Mouse (Mus musculus) c-Kit-positive CD71-positive TER-119-negative erythroid progenitor cells, embryonic 14.5 days (primary cell): ENCODE results near the gene Tmem129.

Experiments
- DNase-seq: peaks from one replicate; pipeline ENCODE4 v3.0.0-alpha.2; 2013; ENCODE audit warnings: low read depth

Tmem129 gene

DNA sequence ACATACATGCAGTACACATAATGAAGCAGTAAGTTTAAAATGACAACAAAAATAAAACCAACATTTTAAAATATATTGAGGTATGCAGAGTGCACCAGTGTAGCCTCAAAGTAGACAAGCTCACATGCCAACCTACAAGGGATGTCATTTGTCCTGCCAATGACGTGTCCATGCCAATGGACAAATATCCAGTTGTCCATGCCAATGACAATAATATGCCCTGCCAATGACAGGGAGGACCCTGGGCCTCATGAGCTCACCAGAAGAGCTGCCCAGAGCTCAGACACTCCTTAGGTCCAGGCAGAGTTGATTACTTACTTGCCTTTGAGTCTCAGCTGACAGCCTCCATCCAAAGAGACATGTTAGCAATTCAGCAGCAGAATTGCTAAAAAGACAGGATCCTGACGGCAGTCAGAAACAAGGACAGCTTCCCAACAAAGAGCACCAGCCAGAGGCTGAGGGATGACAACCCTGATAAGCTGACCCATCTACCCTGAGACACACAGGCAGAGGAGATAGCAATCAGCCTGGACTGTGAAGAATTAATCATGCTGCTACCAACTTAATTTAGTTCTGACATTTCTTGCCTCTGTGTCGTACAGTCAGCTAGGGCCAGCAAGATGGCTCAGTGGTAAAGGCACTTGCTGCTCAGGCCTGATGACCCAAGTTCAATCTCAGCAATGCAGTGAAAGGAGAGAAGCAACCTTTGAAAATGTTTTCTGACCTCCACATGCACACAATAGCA is 20.4 kb downstream of the Tmem129 start:
- DNase-seq, result no peak

GRCm38 (mm10) chr5:33635361-33635760 is 22.9 kb downstream of the Tmem129 start:
- DNase-seq, result no peak

DNA sequence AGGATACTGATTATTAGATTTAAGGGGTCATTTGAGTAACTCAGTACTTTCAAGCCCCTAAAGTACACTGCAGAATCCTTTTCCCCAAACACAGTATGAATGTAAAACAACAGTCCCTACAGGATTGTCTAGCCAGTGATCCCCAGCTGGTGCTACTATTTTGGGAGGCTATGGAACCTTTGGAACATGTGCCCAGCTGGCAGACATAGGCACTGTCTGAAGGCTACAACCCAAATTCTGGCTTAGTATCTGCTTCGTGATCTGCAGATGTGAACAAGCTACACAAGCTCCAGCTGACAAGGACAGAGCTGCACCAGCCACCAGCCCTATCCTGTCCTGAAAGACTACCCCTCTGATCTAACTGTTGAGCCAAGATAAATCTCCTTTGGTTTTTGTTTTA is 25.7 kb downstream of the Tmem129 start:
- no peak for DNase-seq

DNA sequence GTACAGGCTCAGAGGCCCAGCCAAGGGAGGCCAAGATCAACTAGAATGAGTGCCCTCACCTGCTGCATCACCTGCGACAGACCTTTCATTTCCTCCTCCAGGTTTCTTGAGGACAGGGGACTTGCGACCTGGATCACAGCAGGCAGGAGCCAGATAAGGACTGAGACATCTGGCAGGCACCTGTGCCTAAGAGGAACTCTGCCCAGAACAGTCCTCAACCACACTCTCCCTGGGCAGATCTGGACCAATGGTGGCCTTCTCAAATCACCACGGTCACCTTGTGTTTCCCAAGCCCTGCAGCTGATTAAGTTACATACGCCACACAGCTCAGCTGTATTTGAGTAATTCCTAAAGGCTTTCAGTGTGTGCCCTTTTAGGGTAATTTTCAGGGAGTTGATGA is 27.6 kb downstream of the Tmem129 start:
- no peak for DNase-seq

GRCm38 (mm10) chr5:33630061-33630460 is 28.2 kb downstream of the Tmem129 start:
- DNase-seq, result no peak

GRCm38 (mm10) chr5:33629301-33629987 is 28.8 kb downstream of the Tmem129 start, which contains the start of the genes Fam53a and Gm9903:
TSS of gene Fam53a (minus strand) at chr5:33629635.
TSS of gene Gm9903 (plus strand) at chr5:33629925.
- peak; percentile 93 for DNase-seq

DNA sequence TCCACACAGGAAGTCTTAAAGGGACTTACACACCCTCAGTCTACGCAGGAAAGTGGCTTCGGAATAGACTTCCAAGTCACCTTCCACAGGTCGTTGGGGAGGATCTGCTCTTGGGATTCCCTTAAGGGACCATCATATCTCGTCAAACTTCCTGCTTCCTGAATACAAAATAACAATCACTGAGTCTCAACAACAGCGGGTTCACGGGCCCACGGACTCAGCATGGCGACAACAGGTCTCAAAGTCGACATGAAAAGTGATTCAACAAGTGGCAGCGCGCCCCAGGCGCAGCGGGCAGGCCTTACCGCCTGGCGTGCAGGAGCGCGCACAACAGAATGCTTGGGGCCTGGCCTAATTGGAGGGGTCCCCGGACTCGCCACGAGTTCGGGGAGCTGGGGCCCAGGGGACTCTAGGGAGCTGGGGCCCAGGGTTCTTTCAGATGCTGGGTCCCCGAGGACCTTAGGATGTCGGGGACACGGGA is 29.4 kb downstream of the Tmem129 start:
- no peak for DNase-seq

- DNase-seq, result no peak
Observed at GRCm38 (mm10) chr5:33627968-33628367, 30.2 kb downstream of the Tmem129 start.

GRCm38 (mm10) chr5:33623766-33624165 is 34.5 kb downstream of the Tmem129 start:
- DNase-seq, result no peak

- DNase-seq, result no peak
Observed at GRCm38 (mm10) chr5:33622671-33623070, 35.5 kb downstream of the Tmem129 start.

- no peak for DNase-seq
Observed at GRCm38 (mm10) chr5:33614391-33614790, 43.8 kb downstream of the Tmem129 start.

GRCm38 (mm10) chr5:33611795-33612194 is 46.4 kb downstream of the Tmem129 start:
- DNase-seq, result no peak

GRCm38 (mm10) chr5:33609226-33609625 is 49.0 kb downstream of the Tmem129 start:
- DNase-seq, result no peak

- no peak for DNase-seq
Observed at GRCm38 (mm10) chr5:33607434-33607833, 50.8 kb downstream of the Tmem129 start.

DNA sequence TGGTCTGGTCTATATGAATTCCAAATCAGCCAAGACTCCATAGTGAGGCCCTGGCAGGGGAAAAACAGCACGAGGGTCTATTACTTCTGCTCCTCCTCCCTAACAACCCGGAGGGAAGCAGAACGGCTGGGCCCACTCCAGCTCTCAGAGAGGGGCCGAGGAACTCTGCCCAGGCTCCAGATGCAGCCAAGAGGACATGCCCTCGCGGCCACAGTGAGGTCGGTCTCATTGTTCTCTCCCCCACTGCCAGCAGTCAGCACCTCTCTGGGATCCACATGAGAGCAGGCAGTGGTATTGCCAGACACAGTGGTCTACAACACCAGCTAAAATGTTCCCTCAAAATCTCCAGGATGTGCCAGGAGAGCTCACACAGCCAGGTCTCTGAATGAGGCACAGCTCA is 51.6 kb downstream of the Tmem129 start:
- DNase-seq, result no peak

GRCm38 (mm10) chr5:33605314-33605713 is 52.9 kb downstream of the Tmem129 start:
- no peak for DNase-seq
